Mouse (Mus musculus) limb, embryonic 13.5 days (tissue): ENCODE measurements around the gene Fcrl5. TPM values are rescaled to one million over a fixed set of nuclear protein-coding genes. Genes with fewer than 3 reads are reported as not detected.

ENCODE experiments used
- ATAC-seq: fragments of 200-750 bp; cut with Nextera tagmentation; 2 replicates; pipeline ENCODE4 v1.8.0; 2017; ENCODE audit warnings: low read depth, moderate number of reproducible peaks, moderate TSS enrichment; ENCODE audit not compliant: low FRiP score
- H3K27ac ChIP-seq: fragments of 300-500 bp; sonication (generic); 2 replicates; pipeline ENCODE4 v1.5.1; 2015; ENCODE audit warnings: inconsistent platforms, mild to moderate bottlenecking, moderate library complexity
- H3K27me3 ChIP-seq: fragments of 300-500 bp; sonication (generic); 2 replicates; pipeline ENCODE4 v1.6.1; 2015; ENCODE audit warnings: mild to moderate bottlenecking, inconsistent platforms
- H3K36me3 ChIP-seq: fragments of 300-500 bp; sonication (generic); 2 replicates; pipeline ENCODE4 v1.6.1; 2015; ENCODE audit warnings: inconsistent platforms, mild to moderate bottlenecking, moderate library complexity
- H3K4me1 ChIP-seq: fragments of 300-500 bp; sonication (generic); 2 replicates; pipeline ENCODE4 v1.6.1; 2015; ENCODE audit warnings: inconsistent platforms
- H3K4me2 ChIP-seq: fragments of 300-500 bp; sonication (generic); replicated peaks from 2 replicates; pipeline ENCODE4 v1.6.1; 2015; ENCODE audit warnings: inconsistent platforms, mild to moderate bottlenecking, moderate library complexity
- H3K4me3 ChIP-seq: fragments of 300-500 bp; sonication (generic); 2 replicates; pipeline ENCODE4 v1.5.1; 2015; ENCODE audit warnings: moderate library complexity, mild to moderate bottlenecking, inconsistent platforms
- H3K9ac ChIP-seq: fragments of 300-500 bp; sonication (generic); 2 replicates; pipeline ENCODE4 v1.6.1; 2015; ENCODE audit warnings: mild to moderate bottlenecking, inconsistent platforms
- H3K9me3 ChIP-seq: fragments of 300-500 bp; sonication (generic); 2 replicates; pipeline ENCODE4 v1.6.1; 2016; ENCODE audit warnings: inconsistent platforms
- WGBS: fragments of 180-500 bp; shearing (Covaris S2); methylation state at CpG from one replicate; pipeline ENCODE4 v1.1.7; 2015; 5-methylcytosine and 5-hydroxymethylcytosine counted together
- polyA plus RNA-seq: library from polyadenylated mRNA; unstranded; fragments of >200 nt; fragmentation: Nextera tagmentation; extraction: Ambion mirVana; gene quantifications from 2 replicates; pipeline ENCODE4 v1.2.1, GENCODE M21; 2015

Gene Fcrl5
- polyA plus RNA-seq, 1 experiment from 2014 or later = not detected

- Histone ChIP-seq H3K27me3 (no peaks in the 10 kb centered on the region), H3K4me3 (no peak overlapping the region), H3K4me1 (peaks cover 22% of the 10 kb centered on the region), H3K9me3 (no peaks in the 10 kb centered on the region), H3K9ac (no peak overlapping the region), H3K27ac (no peak overlapping the region), H3K4me2 (no peak overlapping the region), H3K36me3 (peaks cover 16% of the 10 kb centered on the region)
- ATAC-seq = no peak
- 94% methylated on average over 9 of the region's 9 CpGs for WGBS
Observed at GRCm38 (mm10) chr3:87523701-87524100, 88.1 kb downstream of the Fcrl5 start.

DNA sequence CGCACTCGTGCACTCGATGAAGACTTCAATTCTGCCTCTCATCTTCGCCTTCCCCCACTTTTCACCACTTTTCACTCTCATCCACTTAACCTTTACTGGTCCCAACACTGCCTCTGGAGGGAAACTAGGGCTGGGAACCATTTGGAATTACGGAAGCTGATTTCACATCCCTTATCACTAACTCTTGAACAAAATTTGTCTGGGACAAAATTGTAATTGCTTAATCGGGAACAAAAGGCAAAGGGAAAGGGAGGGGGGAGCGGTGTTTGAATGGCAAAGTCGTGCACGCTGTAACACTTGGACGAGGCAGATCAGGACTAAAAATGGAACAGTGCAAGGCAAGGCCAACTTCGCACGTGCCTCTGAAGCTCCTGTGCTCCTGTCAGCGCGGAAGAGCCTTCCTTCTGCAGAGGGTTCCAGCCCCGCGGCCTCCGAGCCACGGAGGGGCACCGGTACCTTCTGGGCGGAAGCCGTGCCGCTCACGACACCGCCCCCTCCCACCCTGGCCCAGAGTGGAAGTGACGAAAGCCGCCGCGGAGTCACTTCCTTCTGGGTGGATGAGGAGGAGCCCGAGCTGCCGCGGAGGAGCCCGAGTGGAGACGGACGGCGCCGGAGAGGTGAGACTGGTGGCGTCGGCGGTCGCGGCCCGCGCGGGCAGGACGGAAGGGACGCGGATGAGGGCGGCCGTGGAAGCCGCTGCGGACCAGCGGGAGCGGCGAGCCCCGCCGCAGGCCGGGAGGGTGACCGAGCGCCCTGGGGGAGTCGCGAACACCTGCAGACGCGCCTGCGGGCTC is 89.7 kb downstream of the Fcrl5 start, which contains the start of gene Etv3:
Gene Etv3, plus strand, starts transcription at position 365 of the 794 bp plus-strand sequence.
- H3K4me2 ChIP-seq = peak within 1 kb of the TSS; percentile 88
- peak within 1 kb of the TSS; percentile 99 for H3K4me3 ChIP-seq

GRCm38 (mm10) chr3:87525837-87526570 is 90.4 kb downstream of the Fcrl5 start:
- H3K36me3 ChIP-seq = peaks cover 39% of the 10 kb centered on the region
- peak overlapping the region; percentile 99 for H3K4me3 ChIP-seq
- H3K4me2 ChIP-seq = peak overlapping the region; percentile 88
- peak overlapping the region; percentile 99 for H3K9ac ChIP-seq
- H3K9me3 ChIP-seq = no peaks in the 10 kb centered on the region
- H3K4me1 ChIP-seq = peaks cover 22% of the 10 kb centered on the region
- H3K27me3 ChIP-seq = no peaks in the 10 kb centered on the region
- 3% methylated on average over 27 of the region's 27 CpGs for WGBS
- peak; percentile 43 for ATAC-seq
- peak overlapping the region; percentile 84 for H3K27ac ChIP-seq

More for the DNA sequence above, 89.7 kb downstream of the Fcrl5 start, which contains the start of gene Etv3:
- peak; percentile 96 for ATAC-seq
- Histone ChIP-seq H3K9ac (peak within 1 kb of the TSS; percentile 99), H3K9me3 (no peaks in the 10 kb centered on the region), H3K4me1 (peaks cover 22% of the 10 kb centered on the region), H3K27me3 (no peaks in the 10 kb centered on the region), H3K27ac (peak within 1 kb of the TSS; percentile 84), H3K36me3 (peaks cover 32% of the 10 kb centered on the region)
- 5% methylated on average over 63 of the region's 64 CpGs for WGBS

DNA sequence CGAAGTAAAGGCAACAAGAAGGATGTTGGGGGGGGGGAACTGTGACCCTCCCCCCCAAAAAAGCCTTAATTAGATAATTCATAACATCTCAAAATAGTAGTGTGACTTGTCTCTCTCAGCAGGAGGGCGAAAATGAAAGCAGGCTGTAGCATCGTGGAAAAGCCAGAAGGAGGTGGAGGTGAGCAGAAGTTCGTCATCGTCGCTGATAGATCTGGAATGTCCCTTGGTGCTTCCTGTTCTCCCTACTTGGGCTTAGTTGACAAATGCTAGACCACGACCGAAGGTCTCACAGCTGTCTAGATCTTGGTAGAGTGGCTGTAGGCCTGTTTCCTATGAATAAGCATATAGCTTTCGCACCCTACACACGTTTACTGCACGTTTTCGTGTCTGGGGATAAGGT is 91.6 kb downstream of the Fcrl5 start:
- Histone ChIP-seq H3K4me3 (0 out of 2 replicates have a peak overlapping the region, but pooled peaks have one; percentile 99), H3K27ac (no peak overlapping the region), H3K4me1 (peaks cover 22% of the 10 kb centered on the region), H3K9me3 (no peaks in the 10 kb centered on the region), H3K27me3 (no peaks in the 10 kb centered on the region), H3K9ac (peak overlapping the region; percentile 99; the same call in 1 of the 2 replicates), H3K4me2 (peak overlapping the region; percentile 88), H3K36me3 (peaks cover 50% of the 10 kb centered on the region)
- WGBS = 81% methylated on average over 12 of the region's 12 CpGs
- no peak for ATAC-seq

GRCm38 (mm10) chr3:87528021-87528420 is 92.4 kb downstream of the Fcrl5 start:
- WGBS = 82% methylated on average over 8 of the region's 8 CpGs
- no peak overlapping the region for H3K4me3 ChIP-seq

GRCm38 (mm10) chr3:87528841-87529240 is 93.3 kb downstream of the Fcrl5 start:
- no peak for ATAC-seq
- Histone ChIP-seq H3K27ac (no peak overlapping the region), H3K9me3 (no peaks in the 10 kb centered on the region), H3K4me3 (no peak overlapping the region), H3K4me1 (peaks cover 22% of the 10 kb centered on the region), H3K36me3 (peaks cover 67% of the 10 kb centered on the region), H3K9ac (no peak overlapping the region), H3K27me3 (no peaks in the 10 kb centered on the region), H3K4me2 (no peak overlapping the region)
- WGBS = 89% methylated on average over 8 of the region's 8 CpGs

More at GRCm38 (mm10) chr3:87528021-87528420, 92.4 kb downstream of the Fcrl5 start:
- ATAC-seq = no peak
- Histone ChIP-seq H3K36me3 (peaks cover 59% of the 10 kb centered on the region), H3K4me1 (peaks cover 22% of the 10 kb centered on the region), H3K9ac (no peak overlapping the region), H3K9me3 (no peaks in the 10 kb centered on the region), H3K27ac (no peak overlapping the region), H3K4me2 (no peak overlapping the region), H3K27me3 (no peaks in the 10 kb centered on the region)

- no peak overlapping the region for H3K4me2 ChIP-seq
- H3K27me3 ChIP-seq = no peaks in the 10 kb centered on the region
- ATAC-seq = no peak
- peaks cover 21% of the 10 kb centered on the region for H3K4me1 ChIP-seq
- no peak overlapping the region for H3K9ac ChIP-seq
- no peaks in the 10 kb centered on the region for H3K9me3 ChIP-seq
- no peak overlapping the region for H3K4me3 ChIP-seq
- peaks cover 74% of the 10 kb centered on the region for H3K36me3 ChIP-seq
- H3K27ac ChIP-seq = no peak overlapping the region
- WGBS = 85% methylated on average over 11 of the region's 11 CpGs
Observed at GRCm38 (mm10) chr3:87529568-87529967, 94.0 kb downstream of the Fcrl5 start.

- H3K9me3 ChIP-seq = no peaks in the 10 kb centered on the region
- H3K9ac ChIP-seq = no peak overlapping the region
- H3K4me3 ChIP-seq = no peak overlapping the region
- peaks cover 81% of the 10 kb centered on the region for H3K36me3 ChIP-seq
- no peak overlapping the region for H3K4me2 ChIP-seq
- no peak overlapping the region for H3K27ac ChIP-seq
- WGBS = 83% methylated on average over 3 of the region's 3 CpGs
- ATAC-seq = no peak
- peaks cover 16% of the 10 kb centered on the region for H3K4me1 ChIP-seq
- no peaks in the 10 kb centered on the region for H3K27me3 ChIP-seq
Observed at GRCm38 (mm10) chr3:87530234-87530633, 94.7 kb downstream of the Fcrl5 start.

- ATAC-seq = no peak
- H3K27ac ChIP-seq = no peak overlapping the region
Observed at GRCm38 (mm10) chr3:87533667-87534378, 98.2 kb downstream of the Fcrl5 start.

DNA sequence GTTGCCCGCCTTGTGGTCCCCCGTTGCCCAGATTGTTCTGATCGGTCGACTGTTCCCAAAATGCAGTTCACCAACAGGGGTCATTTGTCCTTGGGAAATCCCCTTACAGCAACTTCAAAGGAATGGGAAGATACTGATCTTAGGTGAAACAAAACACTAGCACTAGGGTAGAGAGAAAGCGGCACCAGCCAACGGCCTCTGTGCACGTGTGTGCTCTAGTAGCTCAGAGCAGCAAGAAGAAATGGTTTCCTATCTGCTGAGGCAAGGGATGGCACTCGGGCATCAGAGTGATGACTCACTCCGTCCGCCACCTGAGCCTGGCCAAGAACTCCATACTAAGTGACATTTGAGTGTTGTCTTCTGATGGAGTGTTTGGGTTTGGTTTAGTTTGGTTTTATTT is 102.5 kb downstream of the Fcrl5 start:
- Histone ChIP-seq H3K9me3 (no peaks in the 10 kb centered on the region), H3K27ac (no peak overlapping the region), H3K36me3 (peaks cover 63% of the 10 kb centered on the region), H3K27me3 (no peaks in the 10 kb centered on the region), H3K9ac (no peak overlapping the region), H3K4me3 (no peak overlapping the region), H3K4me1 (no peaks in the 10 kb centered on the region), H3K4me2 (no peak overlapping the region)
- ATAC-seq = no peak
- WGBS = 70% methylated on average over 10 of the region's 10 CpGs

More at GRCm38 (mm10) chr3:87533667-87534378, 98.2 kb downstream of the Fcrl5 start:
- Histone ChIP-seq H3K36me3 (peaks cover 99% of the 10 kb centered on the region), H3K9ac (no peak overlapping the region), H3K4me3 (no peak overlapping the region), H3K4me1 (no peaks in the 10 kb centered on the region), H3K9me3 (no peaks in the 10 kb centered on the region), H3K4me2 (no peak overlapping the region), H3K27me3 (no peaks in the 10 kb centered on the region)
- WGBS = 88% methylated on average over 7 of the region's 7 CpGs

DNA sequence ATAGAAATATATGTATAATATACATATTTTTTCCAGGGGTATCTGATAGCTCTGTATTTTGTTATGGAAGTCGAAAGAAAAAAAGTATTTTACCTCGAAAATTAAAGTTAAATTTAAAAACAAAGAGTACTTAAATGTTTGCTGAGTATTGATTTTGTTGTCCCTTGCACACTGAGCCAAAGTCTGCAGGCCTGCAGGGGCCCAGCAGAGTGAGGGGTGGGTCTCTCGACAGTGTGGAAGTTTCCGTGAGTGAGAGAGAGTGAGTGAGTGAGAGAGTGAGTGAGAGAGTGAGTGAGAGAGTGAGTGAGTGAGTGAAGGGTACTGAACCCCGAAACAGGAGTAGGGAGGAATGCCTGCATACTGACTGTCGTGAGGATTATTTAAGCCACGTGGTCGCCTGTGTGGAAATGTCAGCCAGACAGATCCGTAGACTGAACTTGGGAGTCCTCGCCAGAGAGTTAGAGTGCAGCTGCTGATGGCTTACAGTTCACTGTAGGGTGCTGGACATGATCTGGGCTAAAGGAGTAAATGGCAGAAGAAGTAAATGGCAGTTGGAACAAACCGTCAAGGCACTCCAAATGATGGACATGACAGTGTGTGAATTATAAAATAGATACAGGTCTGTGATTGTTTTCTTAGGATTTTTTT is 104.6 kb downstream of the Fcrl5 start:
- no peaks in the 10 kb centered on the region for H3K9me3 ChIP-seq
- ATAC-seq = no peak
- H3K4me2 ChIP-seq = no peak overlapping the region
- WGBS = 65% methylated on average over 11 of the region's 11 CpGs
- peaks cover 42% of the 10 kb centered on the region for H3K36me3 ChIP-seq
- H3K4me1 ChIP-seq = no peaks in the 10 kb centered on the region
- H3K27ac ChIP-seq = no peak overlapping the region
- H3K27me3 ChIP-seq = no peaks in the 10 kb centered on the region
- no peak overlapping the region for H3K9ac ChIP-seq
- H3K4me3 ChIP-seq = no peak overlapping the region
